Mouse (Mus musculus): ENCODE data around the gene Ddr1. TPM values are rescaled to one million over a fixed set of nuclear protein-coding genes. Genes with fewer than 3 reads are reported as not detected.

The Ddr1 gene
- polyA plus RNA-seq, 1 experiment from 2014 or later: 2.9 TPM

GRCm38 (mm10) chr17:35667334-35668065 lies 36.9 kb downstream of the Ddr1 start, which contains the start of gene Vars2:
Gene Vars2 (minus strand): TSS chr17:35667592.
- Histone ChIP-seq H3K36me3 (peaks cover 35% of the 10 kb centered on the region), H3K27me3 (no peaks in the 10 kb centered on the region)
- WGBS (ENCODE audit: insufficient replicate concordance): under 1% methylated on average over 61 of the region's 61 CpGs

GRCm38 (mm10) chr17:35666851-35667256 lies 37.6 kb downstream of the Ddr1 start:
- Histone ChIP-seq H3K36me3 (peaks cover 38% of the 10 kb centered on the region), H3K27ac (peak overlapping the region; percentile 63), H3K4me2 (peak overlapping the region; percentile 97), H3K4me3 (replicated peaks) (peak overlapping the region; percentile 81), H3K27me3 (no peaks in the 10 kb centered on the region), H3K4me1 (replicated peaks) (peaks cover 23% of the 10 kb centered on the region), H3K9ac (peak overlapping the region; percentile 89), H3K9me3 (replicated peaks) (no peaks in the 10 kb centered on the region)
- 5% methylated on average over 13 of the region's 13 CpGs for WGBS (ENCODE audit: insufficient replicate concordance)
- ATAC-seq (ENCODE audit: low read depth): peak; percentile 29
- DNase-seq: no peak

More at GRCm38 (mm10) chr17:35667334-35668065, 36.9 kb downstream of the Ddr1 start, which contains the start of gene Vars2:
- ATAC-seq (ENCODE audit: low read depth) (peak; percentile 84), DNase-seq (peak; percentile 92)
- Histone ChIP-seq H3K4me2 (peak within 1 kb of the TSS; percentile 97), H3K27ac (peak within 1 kb of the TSS; percentile 69), H3K9me3 (replicated peaks) (no peaks in the 10 kb centered on the region), H3K4me3 (replicated peaks) (peak within 1 kb of the TSS; percentile 81), H3K9ac (peak within 1 kb of the TSS; percentile 89), H3K4me1 (replicated peaks) (peaks cover 28% of the 10 kb centered on the region)

DNA sequence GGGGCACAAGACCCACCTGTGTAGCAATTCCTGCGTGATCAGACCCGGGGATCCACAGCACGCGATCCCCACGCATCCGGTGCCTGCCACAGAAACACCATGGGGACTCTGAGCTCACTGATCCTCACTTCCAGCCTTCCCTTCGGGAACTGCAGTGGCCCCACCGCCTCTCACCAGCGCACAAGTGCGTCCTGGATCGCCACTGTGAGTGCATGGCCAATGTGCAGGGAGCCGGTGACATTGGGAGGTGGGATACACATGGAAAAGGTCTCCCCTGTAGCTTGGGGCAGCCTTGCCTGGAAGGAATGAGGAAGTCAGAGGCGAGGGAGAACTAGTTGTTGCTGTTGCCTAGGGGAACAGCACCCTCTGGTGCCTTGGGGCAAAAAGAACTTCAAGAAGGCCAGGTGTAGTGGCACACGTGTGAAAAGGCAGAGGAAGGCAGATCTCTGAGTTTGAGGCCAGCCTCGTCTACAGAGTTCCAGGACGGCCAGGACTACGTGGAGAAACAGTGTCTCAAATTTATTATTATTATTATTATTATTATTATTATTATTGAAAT lies 38.4 kb downstream of the Ddr1 start:
- Histone ChIP-seq H3K36me3 (peaks cover 43% of the 10 kb centered on the region), H3K9ac (no peak overlapping the region)
- WGBS (ENCODE audit: insufficient replicate concordance): 76% methylated on average over 17 of the region's 17 CpGs

DNA sequence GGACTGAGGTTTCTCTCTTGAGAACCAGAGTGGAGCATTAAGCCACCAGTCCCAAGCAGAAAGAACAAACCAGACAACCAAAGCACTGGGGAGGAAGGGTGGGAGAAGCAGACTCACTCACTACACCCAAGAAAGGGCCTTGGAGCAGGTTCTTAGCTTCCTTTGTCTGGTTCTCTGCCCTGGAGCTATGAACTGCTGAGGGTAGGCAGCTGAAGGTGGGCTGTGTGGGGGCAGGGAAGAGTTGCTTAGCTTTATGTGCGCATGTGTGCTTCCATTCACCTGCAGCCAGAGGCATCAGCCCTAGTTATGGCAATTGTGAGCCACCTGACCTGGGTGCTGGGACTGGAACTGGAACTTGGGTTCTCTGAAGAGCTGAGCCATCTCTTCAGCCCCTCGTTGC lies 51.3 kb downstream of the Ddr1 start:
- Histone ChIP-seq H3K27ac (no peak overlapping the region), H3K4me2 (no peak overlapping the region), H3K9me3 (replicated peaks) (no peaks in the 10 kb centered on the region), H3K36me3 (peaks cover 33% of the 10 kb centered on the region), H3K4me1 (replicated peaks) (no peaks in the 10 kb centered on the region), H3K27me3 (peaks cover 4% of the 10 kb centered on the region; the same call in 1 of the 2 replicates), H3K9ac (no peak overlapping the region), H3K4me3 (replicated peaks) (no peak overlapping the region)
- no peak for ATAC-seq (ENCODE audit: low read depth)
- 65% methylated on average over 2 of the region's 2 CpGs for WGBS (ENCODE audit: insufficient replicate concordance)
- no peak for DNase-seq

More for the DNA sequence above, 38.4 kb downstream of the Ddr1 start:
- no peaks in the 10 kb centered on the region for H3K9me3 ChIP-seq (replicated peaks)
- peaks cover 23% of the 10 kb centered on the region for H3K4me1 ChIP-seq (replicated peaks)
- H3K4me3 ChIP-seq (replicated peaks): no peak overlapping the region
- H3K27me3 ChIP-seq: no peaks in the 10 kb centered on the region
- DNase-seq: no peak
- H3K27ac ChIP-seq: no peak overlapping the region; the same call in 1 of the 2 replicates
- peak overlapping the region; percentile 97; the same call in 1 of the 2 replicates for H3K4me2 ChIP-seq
- ATAC-seq (ENCODE audit: low read depth): no peak

GRCm38 (mm10) chr17:35649429-35649828 lies 55.0 kb downstream of the Ddr1 start:
- no peak overlapping the region for H3K4me3 ChIP-seq (replicated peaks)
- H3K27ac ChIP-seq: no peak overlapping the region
- no peak overlapping the region for H3K4me2 ChIP-seq
- H3K9me3 ChIP-seq (replicated peaks): no peaks in the 10 kb centered on the region
- WGBS (ENCODE audit: insufficient replicate concordance): 60% methylated on average over 2 of the region's 2 CpGs
- H3K27me3 ChIP-seq: peaks cover 15% of the 10 kb centered on the region
- no peak overlapping the region for H3K9ac ChIP-seq
- no peaks in the 10 kb centered on the region for H3K36me3 ChIP-seq
- no peak for ATAC-seq (ENCODE audit: low read depth)
- no peak for DNase-seq
- H3K4me1 ChIP-seq (replicated peaks): no peaks in the 10 kb centered on the region

DNA sequence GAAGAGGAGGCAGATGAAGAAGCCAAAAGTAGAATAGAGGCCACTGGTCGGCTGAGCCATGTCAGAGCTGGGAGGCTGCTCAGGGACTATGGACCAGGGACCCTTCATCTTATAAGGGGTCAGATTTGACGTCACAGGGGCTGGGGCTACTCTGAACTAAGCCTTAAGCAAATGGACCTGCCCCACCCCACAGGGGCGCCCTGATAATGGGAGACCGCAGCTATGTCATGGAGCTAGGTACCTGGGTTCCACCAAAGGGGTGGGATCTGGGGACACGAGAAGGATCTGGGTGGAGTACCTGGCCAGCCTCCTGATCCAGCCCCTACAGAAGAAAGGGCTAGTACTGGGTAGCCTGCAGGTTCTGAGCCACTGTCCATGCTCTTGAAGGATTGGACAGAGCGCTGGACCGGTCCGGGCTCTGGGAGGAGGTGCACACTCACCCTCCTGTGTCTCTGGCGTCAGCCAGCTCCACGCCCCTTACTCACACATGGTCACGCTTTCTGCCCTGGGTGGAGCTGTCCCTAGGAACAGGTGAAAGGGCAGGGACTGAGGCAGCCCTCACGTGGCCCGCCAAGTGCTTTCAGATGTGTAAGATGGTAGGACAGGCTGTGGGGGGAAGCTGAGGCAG lies 60.7 kb downstream of the Ddr1 start, which contains the start of gene Mucl3:
Gene Mucl3 (minus strand): TSS at position 87 of the 628 bp plus-strand sequence.
- ATAC-seq (ENCODE audit: low read depth): no peak
- no peak for DNase-seq
- H3K27ac ChIP-seq: no peak within 1 kb of the TSS
- no peaks in the 10 kb centered on the region for H3K4me1 ChIP-seq (replicated peaks)
- no peak within 1 kb of the TSS for H3K4me2 ChIP-seq
- no peaks in the 10 kb centered on the region for H3K9me3 ChIP-seq (replicated peaks)
- 51% methylated on average over 13 of the region's 13 CpGs for WGBS (ENCODE audit: insufficient replicate concordance)
- no peak within 1 kb of the TSS for H3K4me3 ChIP-seq (replicated peaks)
- peaks cover 35% of the 10 kb centered on the region; the same call in 1 of the 2 replicates for H3K27me3 ChIP-seq
- no peaks in the 10 kb centered on the region for H3K36me3 ChIP-seq
- no peak within 1 kb of the TSS for H3K9ac ChIP-seq

DNA sequence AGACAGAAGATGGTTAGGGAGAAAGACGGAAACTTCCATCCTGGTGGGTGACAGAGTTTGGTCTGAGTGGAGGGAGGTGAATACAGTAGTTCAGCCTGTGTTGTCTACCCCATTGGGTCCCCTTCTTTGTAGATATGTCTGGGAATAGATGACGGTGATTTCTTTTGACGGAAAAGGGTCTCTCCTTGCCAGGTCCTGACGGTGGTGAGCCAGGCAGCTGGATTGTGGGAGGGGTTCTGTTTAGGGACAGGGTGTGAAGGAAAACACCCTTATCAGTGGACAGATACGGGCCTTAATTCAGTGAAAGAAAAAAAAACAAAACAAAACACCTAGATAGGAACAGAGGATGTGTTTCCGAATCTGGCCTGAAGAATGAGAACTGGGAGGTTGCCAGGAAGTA lies 65.1 kb downstream of the Ddr1 start:
- no peak overlapping the region for H3K4me2 ChIP-seq
- ATAC-seq (ENCODE audit: low read depth) (no peak), DNase-seq (no peak)
- WGBS (ENCODE audit: insufficient replicate concordance): 57% methylated on average over 6 of the region's 6 CpGs
- H3K9me3 ChIP-seq (replicated peaks): no peaks in the 10 kb centered on the region
- no peak overlapping the region for H3K9ac ChIP-seq
- H3K36me3 ChIP-seq: no peaks in the 10 kb centered on the region
- H3K4me1 ChIP-seq (replicated peaks): 0 out of 2 replicates have a peak, but pooled peaks cover 3% of the 10 kb centered on the region
- peaks cover 43% of the 10 kb centered on the region for H3K27me3 ChIP-seq
- H3K4me3 ChIP-seq (replicated peaks): no peak overlapping the region
- no peak overlapping the region for H3K27ac ChIP-seq

DNA sequence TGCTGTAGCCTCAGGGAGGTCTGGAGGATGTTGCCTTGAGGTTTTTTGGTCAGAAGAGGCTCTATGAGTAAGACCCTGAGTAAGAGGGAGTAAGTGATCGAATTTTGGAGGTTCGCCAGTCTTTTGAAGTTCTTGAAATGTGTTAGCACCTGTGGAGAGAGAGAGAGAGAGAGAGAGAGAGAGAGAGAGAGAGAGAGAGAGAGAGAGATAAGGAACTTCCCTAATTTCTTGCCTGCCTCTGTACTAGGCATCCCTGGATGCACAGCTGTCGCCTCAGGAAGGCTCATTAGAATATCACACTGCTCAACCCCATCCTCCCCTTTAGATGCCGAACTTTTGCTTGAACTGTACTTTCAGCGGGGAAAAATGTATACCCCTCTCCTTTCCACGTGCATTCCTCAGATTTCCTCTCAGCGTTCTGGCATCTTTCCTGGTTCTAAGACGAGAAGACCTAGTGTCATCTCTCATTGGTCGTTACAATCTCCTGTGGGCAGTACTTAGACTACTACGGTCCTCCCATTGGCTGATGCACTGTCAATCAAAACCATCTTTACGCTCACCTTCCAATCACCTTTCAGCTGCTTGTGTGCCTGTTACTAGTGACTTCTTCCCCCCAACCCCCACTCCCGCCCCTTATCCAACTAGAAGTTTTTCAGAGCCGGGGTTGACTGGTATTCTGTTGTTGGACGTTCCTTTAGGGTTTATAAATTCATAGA lies 65.8 kb downstream of the Ddr1 start:
- peaks cover 36% of the 10 kb centered on the region for H3K27me3 ChIP-seq
- no peak overlapping the region for H3K4me3 ChIP-seq (replicated peaks)
- WGBS (ENCODE audit: insufficient replicate concordance): 17% methylated on average over 14 of the region's 14 CpGs
- 0 out of 2 replicates have a peak, but pooled peaks cover 3% of the 10 kb centered on the region for H3K4me1 ChIP-seq (replicated peaks)
- ATAC-seq (ENCODE audit: low read depth) (peak; percentile 45), DNase-seq (no peak)
- H3K36me3 ChIP-seq: no peaks in the 10 kb centered on the region
- no peak overlapping the region for H3K9ac ChIP-seq
- no peak overlapping the region for H3K27ac ChIP-seq
- H3K4me2 ChIP-seq: no peak overlapping the region
- no peaks in the 10 kb centered on the region for H3K9me3 ChIP-seq (replicated peaks)

DNA sequence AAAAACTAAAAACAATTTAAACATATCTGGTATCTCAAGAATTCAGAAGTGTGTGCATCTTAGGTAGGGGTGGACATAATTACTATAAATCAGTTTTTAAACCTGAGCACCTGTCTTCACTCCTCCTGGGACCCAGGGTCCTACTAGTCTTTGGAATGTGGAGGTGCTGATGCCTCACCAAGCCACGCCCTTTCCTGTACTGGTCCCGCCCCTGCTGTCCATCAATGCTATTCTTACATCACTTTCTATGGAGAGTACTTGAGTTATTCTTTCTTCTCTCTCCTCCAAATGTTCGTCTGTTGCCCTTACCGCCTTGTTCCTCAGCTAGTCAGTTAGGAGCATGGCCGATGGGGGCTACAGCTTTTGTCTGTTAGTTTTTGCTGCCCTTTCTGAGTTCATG lies 68.1 kb downstream of the Ddr1 start:
- WGBS (ENCODE audit: insufficient replicate concordance): 28% methylated on average over 5 of the region's 5 CpGs
- no peak for ATAC-seq (ENCODE audit: low read depth)
- Histone ChIP-seq H3K36me3 (no peaks in the 10 kb centered on the region), H3K27me3 (peaks cover 30% of the 10 kb centered on the region), H3K4me1 (replicated peaks) (0 out of 2 replicates have a peak, but pooled peaks cover 3% of the 10 kb centered on the region), H3K9ac (no peak overlapping the region), H3K27ac (no peak overlapping the region), H3K4me2 (no peak overlapping the region), H3K4me3 (replicated peaks) (no peak overlapping the region), H3K9me3 (replicated peaks) (no peaks in the 10 kb centered on the region)
- DNase-seq: no peak

- 3% methylated on average over 15 of the region's 15 CpGs for WGBS (ENCODE audit: insufficient replicate concordance)
- Histone ChIP-seq H3K4me2 (peak overlapping the region; percentile 54), H3K27me3 (peaks cover 30% of the 10 kb centered on the region), H3K4me1 (replicated peaks) (0 out of 2 replicates have a peak, but pooled peaks cover 3% of the 10 kb centered on the region), H3K9ac (no peak overlapping the region), H3K4me3 (replicated peaks) (peak overlapping the region; percentile 21; the same call in 1 of the 2 replicates), H3K36me3 (no peaks in the 10 kb centered on the region), H3K9me3 (replicated peaks) (no peaks in the 10 kb centered on the region), H3K27ac (no peak overlapping the region)
- ATAC-seq (ENCODE audit: low read depth) (no peak), DNase-seq (peak; percentile 17)
These were observed 68.7 kb downstream of the Ddr1 start for GRCm38 (mm10) chr17:35635699-35636111.

- Histone ChIP-seq H3K4me2 (no peak overlapping the region), H3K9me3 (replicated peaks) (no peaks in the 10 kb centered on the region), H3K4me3 (replicated peaks) (no peak overlapping the region), H3K36me3 (no peaks in the 10 kb centered on the region), H3K27me3 (peaks cover 30% of the 10 kb centered on the region), H3K27ac (no peak overlapping the region), H3K9ac (no peak overlapping the region), H3K4me1 (replicated peaks) (0 out of 2 replicates have a peak, but pooled peaks cover 3% of the 10 kb centered on the region)
- no peak for ATAC-seq (ENCODE audit: low read depth)
- DNase-seq: no peak
- 67% methylated on average over 3 of the region's 3 CpGs for WGBS (ENCODE audit: insufficient replicate concordance)
These were observed 69.2 kb downstream of the Ddr1 start for GRCm38 (mm10) chr17:35635202-35635601.
